Mouse (Mus musculus) forebrain, embryonic 15.5 days (tissue): Measurements from ENCODE around the gene Mmd2. TPM values are rescaled to one million over a fixed set of nuclear protein-coding genes. Genes with fewer than 3 reads are reported as not detected.

Experiments used
- ATAC-seq: fragments of 200-750 bp; cut with Nextera tagmentation; replicated peaks from 2 replicates; pipeline ENCODE4 v1.8.0; 2017; ENCODE audit warnings: mild to moderate bottlenecking, moderate TSS enrichment, moderate library complexity
- H3K27ac ChIP-seq: fragments of 300-500 bp; sonication (generic); replicated peaks from 2 replicates; pipeline ENCODE4 v1.5.1; 2015; ENCODE audit warnings: mild to moderate bottlenecking, inconsistent platforms
- H3K27me3 ChIP-seq: fragments of 300-500 bp; sonication (generic); 2 replicates; pipeline ENCODE4 v1.6.1; 2015; ENCODE audit warnings: inconsistent platforms
- H3K36me3 ChIP-seq: fragments of 300-500 bp; sonication (generic); 2 replicates; pipeline ENCODE4 v1.6.1; 2015; ENCODE audit warnings: mild to moderate bottlenecking, inconsistent platforms
- H3K4me1 ChIP-seq: fragments of 300-500 bp; sonication (generic); 2 replicates; pipeline ENCODE4 v1.6.1; 2015; ENCODE audit warnings: inconsistent platforms
- H3K4me2 ChIP-seq: fragments of 300-500 bp; sonication (generic); replicated peaks from 2 replicates; pipeline ENCODE4 v1.6.1; 2015; ENCODE audit warnings: mild to moderate bottlenecking, inconsistent platforms
- H3K4me3 ChIP-seq: fragments of 300-500 bp; sonication (generic); 2 replicates; pipeline ENCODE4 v1.5.1; 2015; ENCODE audit warnings: mild to moderate bottlenecking, inconsistent platforms
- H3K9ac ChIP-seq: fragments of 300-500 bp; sonication (generic); replicated peaks from 2 replicates; pipeline ENCODE4 v1.6.1; 2015; ENCODE audit warnings: mild to moderate bottlenecking, inconsistent platforms
- H3K9me3 ChIP-seq: fragments of 300-500 bp; sonication (generic); 2 replicates; pipeline ENCODE4 v1.6.1; 2016; ENCODE audit warnings: inconsistent platforms
- WGBS: fragments of 180-500 bp; shearing (Covaris S2); methylation state at CpG from one replicate; pipeline ENCODE4 v1.1.7; 2015; ENCODE audit warnings: mixed read lengths; 5-methylcytosine and 5-hydroxymethylcytosine counted together
- polyA plus RNA-seq: library from polyadenylated mRNA; unstranded; fragments of >200 nt; fragmentation: Nextera tagmentation; extraction: Ambion mirVana; gene quantifications from 2 replicates; pipeline ENCODE4 v1.2.1, GENCODE M21; 2015

Mmd2 gene
- polyA plus RNA-seq, 1 experiment from 2014 or later: 79.9 TPM

DNA sequence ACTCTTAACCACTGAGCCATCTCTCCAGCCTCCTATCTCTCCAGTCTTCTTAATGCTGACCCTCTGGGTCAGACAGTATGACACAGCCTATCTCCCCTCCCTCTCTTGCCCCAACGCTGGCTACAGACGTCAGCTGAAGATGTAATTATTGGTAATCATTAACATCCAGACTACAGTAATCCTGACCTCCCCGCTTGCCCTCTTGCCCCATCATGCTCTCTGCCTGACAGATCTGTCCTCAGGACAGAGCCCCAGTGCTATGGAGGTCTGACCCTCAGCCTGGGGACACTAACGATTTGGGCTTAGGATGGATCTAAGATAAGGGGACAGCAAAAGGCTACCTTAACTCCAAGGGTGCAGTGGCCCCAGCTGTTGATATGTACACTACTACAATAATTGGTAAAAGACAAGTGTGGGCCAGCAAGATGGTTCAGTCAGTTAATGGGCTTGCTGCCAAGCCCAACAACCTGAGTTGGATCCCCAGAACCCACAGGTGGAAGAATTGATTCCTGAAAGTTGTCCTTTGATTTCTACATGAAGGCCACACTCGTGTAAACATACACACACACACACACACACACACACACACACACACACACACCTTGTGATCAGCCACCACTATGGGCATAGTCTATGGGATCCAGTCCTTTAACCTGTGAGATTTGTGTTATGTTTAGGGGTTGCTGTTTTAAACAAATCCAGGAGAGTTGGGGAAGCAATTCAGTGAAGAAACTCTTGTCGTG is 10.8 kb downstream of the Mmd2 start:
- H3K9ac ChIP-seq: no peak overlapping the region
- WGBS: 81% methylated on average over 6 of the region's 6 CpGs
- no peak for ATAC-seq

DNA sequence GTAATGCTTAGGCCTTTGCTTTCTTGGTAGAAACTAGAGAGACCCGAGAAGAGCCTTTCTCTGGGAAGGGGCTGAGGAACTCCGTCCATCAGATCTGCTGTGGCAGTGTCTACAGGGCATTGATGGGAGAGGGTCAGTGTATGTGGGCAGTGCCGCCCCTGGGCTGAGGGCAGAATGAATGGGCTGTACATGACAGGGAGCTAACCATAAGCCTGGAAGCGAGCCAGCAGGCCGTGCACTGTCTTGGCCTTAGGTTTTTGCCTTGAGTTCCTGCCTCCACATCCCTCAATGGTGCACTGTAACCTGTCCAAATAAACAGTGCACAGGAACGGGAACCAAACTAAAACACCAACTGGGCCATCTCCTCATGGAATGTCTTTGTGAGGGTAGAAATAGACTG is 11.9 kb downstream of the Mmd2 start:
- H3K27me3 ChIP-seq: no peaks in the 10 kb centered on the region
- no peak for ATAC-seq
- no peak overlapping the region for H3K4me3 ChIP-seq
- no peaks in the 10 kb centered on the region for H3K9me3 ChIP-seq
- no peak overlapping the region for H3K4me2 ChIP-seq
- WGBS: 83% methylated on average over 6 of the region's 6 CpGs
- H3K36me3 ChIP-seq: no peaks in the 10 kb centered on the region
- peak overlapping the region; percentile 89 for H3K27ac ChIP-seq
- peaks cover 32% of the 10 kb centered on the region for H3K4me1 ChIP-seq
- H3K9ac ChIP-seq: no peak overlapping the region

More for the DNA sequence above, 10.8 kb downstream of the Mmd2 start:
- Histone ChIP-seq H3K9me3 (no peaks in the 10 kb centered on the region), H3K4me1 (peaks cover 42% of the 10 kb centered on the region), H3K27ac (no peak overlapping the region), H3K27me3 (no peaks in the 10 kb centered on the region), H3K36me3 (no peaks in the 10 kb centered on the region), H3K4me2 (no peak overlapping the region), H3K4me3 (no peak overlapping the region)

DNA sequence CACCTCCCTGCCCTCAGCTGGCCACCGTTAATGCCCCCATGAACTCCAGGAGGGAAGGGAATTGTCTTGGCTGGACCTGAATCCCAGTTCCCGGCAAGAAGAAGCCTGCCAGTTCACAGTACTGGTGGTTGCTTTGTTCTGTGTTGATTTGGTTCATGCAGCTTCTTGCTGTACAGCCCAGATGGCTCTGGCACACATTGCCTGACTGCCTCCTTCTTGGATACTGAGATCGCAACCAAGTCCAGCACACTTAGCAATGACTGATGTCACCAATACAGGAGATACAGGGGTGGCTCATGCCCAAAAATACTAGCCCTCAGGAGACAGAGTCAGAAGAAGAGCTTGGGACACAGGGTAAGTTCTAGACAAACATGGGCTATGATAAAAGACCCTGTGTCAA is 12.9 kb downstream of the Mmd2 start:
- Histone ChIP-seq H3K9ac (no peak overlapping the region), H3K4me2 (no peak overlapping the region), H3K27ac (peak overlapping the region; percentile 89), H3K36me3 (no peaks in the 10 kb centered on the region), H3K4me1 (peaks cover 35% of the 10 kb centered on the region), H3K9me3 (no peaks in the 10 kb centered on the region), H3K27me3 (no peaks in the 10 kb centered on the region), H3K4me3 (no peak overlapping the region)
- peak; percentile 82 for ATAC-seq
- 35% methylated on average over 3 of the region's 3 CpGs for WGBS

DNA sequence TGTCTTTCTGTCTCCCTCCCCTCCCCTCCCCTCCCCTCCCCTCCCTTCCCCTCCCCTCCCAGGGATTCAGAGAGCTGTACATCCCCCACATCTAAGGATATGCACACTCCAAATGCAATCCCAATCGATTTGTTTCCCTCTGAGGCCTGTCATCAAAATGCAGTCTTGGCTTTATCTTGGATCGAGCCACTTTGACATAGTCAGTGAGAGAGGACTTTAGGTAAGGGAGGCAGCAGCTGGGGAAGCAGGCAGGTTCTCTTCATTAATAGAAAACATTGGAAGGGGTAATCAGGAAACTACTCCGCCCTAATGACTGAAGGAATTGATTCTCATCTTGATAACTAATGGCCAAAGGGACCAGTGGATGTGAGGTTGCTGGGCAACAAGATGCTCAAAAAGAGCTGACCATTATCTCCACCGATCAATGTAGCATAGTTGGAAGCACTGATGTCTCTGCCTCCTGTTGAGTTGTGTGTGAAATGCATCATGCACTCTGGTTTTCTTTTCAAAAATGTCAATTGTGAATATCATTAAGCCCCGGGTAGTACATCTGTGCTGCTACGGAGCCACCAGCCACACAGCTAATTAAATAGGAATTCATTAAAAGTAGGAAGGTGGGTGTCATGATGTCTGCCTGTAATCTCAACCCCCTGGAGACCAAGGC is 17.5 kb downstream of the Mmd2 start:
- H3K27ac ChIP-seq: peak overlapping the region; percentile 88
- H3K9me3 ChIP-seq: no peaks in the 10 kb centered on the region
- H3K9ac ChIP-seq: no peak overlapping the region
- 34% methylated on average over 6 of the region's 6 CpGs for WGBS
- no peaks in the 10 kb centered on the region for H3K27me3 ChIP-seq
- no peak overlapping the region for H3K4me2 ChIP-seq
- peak; percentile 9; the same call in 1 of the 2 replicates for ATAC-seq
- H3K4me1 ChIP-seq: peaks cover 63% of the 10 kb centered on the region
- no peaks in the 10 kb centered on the region for H3K36me3 ChIP-seq
- H3K4me3 ChIP-seq: no peak overlapping the region

DNA sequence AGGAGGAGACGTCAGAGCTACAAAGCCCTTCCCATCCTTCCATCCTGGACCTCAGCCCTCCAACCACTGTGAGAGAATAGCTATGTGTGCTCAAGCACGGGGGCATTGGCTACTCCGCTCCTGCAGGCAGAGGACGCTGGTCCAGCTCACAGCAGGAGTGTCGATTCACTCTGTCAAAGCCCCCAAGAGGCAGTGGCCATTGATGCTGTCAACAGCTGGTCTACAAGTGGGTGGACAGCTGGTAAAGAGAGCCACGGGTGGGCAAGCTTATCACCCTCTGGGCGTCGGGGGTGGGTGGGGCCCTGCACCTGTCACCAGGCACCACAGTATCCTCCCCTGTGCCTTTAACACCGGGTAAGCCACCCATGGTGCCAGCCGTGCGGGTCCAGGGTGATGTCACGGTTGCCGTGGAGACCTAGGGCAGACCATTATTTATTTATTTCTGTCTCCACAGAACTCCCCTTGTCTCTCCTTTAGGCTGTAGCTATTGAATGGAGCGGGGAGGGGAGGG is 24.9 kb downstream of the Mmd2 start:
- Histone ChIP-seq H3K9me3 (no peaks in the 10 kb centered on the region), H3K4me3 (no peak overlapping the region), H3K4me2 (peak overlapping the region; percentile 33), H3K27ac (peak overlapping the region; percentile 84), H3K4me1 (peaks cover 36% of the 10 kb centered on the region), H3K27me3 (no peaks in the 10 kb centered on the region), H3K36me3 (peaks cover 2% of the 10 kb centered on the region; the same call in 1 of the 2 replicates), H3K9ac (0 out of 2 replicates have a peak overlapping the region, but pooled peaks have one; percentile 15)
- ATAC-seq: peak; percentile 90
- whole genome bisulfite sequencing: 8% methylated on average over 14 of the region's 14 CpGs

DNA sequence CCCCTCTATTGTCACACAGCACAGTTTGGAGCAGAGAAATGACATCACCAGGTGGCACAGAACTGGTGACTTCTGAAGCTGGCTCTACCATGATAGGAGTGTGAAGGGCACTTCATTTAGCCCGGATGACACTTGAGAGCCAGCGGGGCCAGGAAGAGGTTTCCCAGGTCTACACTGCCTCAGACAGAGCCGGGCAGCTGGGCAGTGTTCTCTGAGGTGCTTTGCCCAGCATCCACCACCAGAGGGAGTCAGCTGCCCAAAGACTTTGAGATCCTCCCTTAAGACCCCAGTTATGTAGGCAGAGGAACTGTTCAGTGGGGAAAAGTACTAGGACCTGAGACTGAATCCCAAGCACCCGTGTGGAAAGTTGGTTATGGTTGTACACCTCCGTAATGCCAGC is 27.1 kb downstream of the Mmd2 start:
- Histone ChIP-seq H3K27ac (peak overlapping the region; percentile 1; the same call in 1 of the 2 replicates), H3K4me3 (no peak overlapping the region), H3K4me1 (peaks cover 22% of the 10 kb centered on the region), H3K4me2 (no peak overlapping the region), H3K36me3 (peaks cover 8% of the 10 kb centered on the region; the same call in 1 of the 2 replicates), H3K9me3 (no peaks in the 10 kb centered on the region), H3K27me3 (no peaks in the 10 kb centered on the region), H3K9ac (no peak overlapping the region)
- WGBS: 15% methylated on average over 5 of the region's 5 CpGs
- peak; percentile 51 for ATAC-seq

DNA sequence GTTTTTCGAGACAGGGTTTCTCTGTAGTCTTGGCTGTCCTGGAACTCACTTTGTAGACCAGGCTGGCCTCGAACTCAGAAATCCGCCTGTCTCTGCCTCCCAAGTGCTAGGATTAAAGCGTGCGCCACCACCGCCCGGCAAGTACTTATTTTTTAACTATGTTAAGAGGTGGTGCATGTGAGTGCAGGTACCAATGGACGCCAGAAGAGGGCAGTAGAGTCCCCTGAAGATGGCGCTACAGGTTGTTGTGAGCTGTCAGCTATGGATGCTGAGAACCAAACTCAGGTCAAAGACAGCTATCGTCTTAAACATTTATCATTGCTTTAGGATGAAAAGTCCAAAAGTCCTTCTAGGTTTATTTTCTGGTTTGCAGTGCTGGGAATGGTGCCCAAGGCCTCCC is 30.4 kb downstream of the Mmd2 start:
- no peak for ATAC-seq
- no peak overlapping the region for H3K9ac ChIP-seq
- H3K27me3 ChIP-seq: no peaks in the 10 kb centered on the region
- H3K9me3 ChIP-seq: no peaks in the 10 kb centered on the region
- peaks cover 12% of the 10 kb centered on the region; the same call in 1 of the 2 replicates for H3K36me3 ChIP-seq
- H3K4me3 ChIP-seq: no peak overlapping the region
- H3K27ac ChIP-seq: no peak overlapping the region
- H3K4me1 ChIP-seq: peaks cover 11% of the 10 kb centered on the region
- 93% methylated on average over 10 of the region's 10 CpGs for WGBS
- no peak overlapping the region for H3K4me2 ChIP-seq

DNA sequence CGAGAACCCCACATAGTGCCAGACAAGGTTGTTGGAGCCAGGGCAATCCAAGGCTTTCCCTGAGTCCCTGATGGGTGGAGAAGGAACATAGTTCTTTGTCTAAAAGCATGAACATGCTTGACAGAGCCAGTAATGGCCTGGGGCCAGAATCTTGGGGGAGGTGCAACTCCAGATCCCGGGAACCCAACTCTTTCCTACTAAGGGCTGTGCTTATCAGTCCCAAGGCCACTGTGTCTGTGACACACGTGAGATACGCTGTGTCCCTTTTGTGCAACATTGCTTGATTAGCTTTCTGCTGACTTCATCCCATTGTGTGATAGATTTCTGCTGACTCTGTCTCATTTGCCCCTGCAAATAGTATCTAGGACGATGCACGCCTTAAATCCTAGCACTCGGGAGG is 31.8 kb downstream of the Mmd2 start:
- peak overlapping the region; percentile 53 for H3K27ac ChIP-seq
- H3K9me3 ChIP-seq: no peaks in the 10 kb centered on the region
- H3K4me3 ChIP-seq: no peak overlapping the region
- no peaks in the 10 kb centered on the region for H3K27me3 ChIP-seq
- no peak overlapping the region for H3K9ac ChIP-seq
- no peak for ATAC-seq
- peaks cover 20% of the 10 kb centered on the region for H3K36me3 ChIP-seq
- 71% methylated on average over 7 of the region's 7 CpGs for WGBS
- H3K4me2 ChIP-seq: no peak overlapping the region
- H3K4me1 ChIP-seq: peaks cover 11% of the 10 kb centered on the region

DNA sequence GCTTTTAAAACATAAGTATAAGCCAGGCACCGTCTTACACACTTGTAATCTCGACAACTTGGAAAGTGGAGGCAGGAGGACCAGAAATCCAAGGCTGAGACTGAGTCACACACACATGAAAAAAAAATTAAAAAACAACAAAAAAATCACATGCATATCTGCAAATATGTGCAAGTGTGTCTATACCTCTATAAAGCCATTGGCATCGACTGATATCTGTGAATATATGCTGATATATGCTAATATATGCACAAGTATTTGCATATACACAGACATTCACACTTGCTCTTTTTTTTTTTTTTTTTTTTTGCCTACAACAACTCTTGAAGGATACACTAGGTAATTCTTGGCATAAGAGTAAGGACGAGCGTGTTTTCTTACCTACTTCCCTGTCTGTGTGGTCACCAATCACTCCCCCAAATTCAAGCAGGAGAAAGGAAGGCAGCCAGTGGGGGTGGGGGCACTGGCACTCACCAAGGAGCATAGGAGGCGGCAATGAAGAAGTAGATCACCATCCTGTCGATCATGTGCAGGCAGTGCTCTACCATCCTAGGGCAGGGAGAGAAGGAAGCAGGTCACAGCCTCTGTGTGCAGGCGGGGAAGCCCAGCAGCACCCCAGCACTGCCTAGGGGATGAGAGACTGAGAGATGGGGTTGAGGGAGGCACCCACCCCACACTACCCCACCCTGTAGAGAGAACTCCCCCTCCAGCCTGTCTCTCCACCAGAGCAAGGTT is 34.1 kb downstream of the Mmd2 start:
- Histone ChIP-seq H3K36me3 (peaks cover 21% of the 10 kb centered on the region), H3K9ac (no peak overlapping the region), H3K4me1 (peaks cover 11% of the 10 kb centered on the region), H3K27me3 (no peaks in the 10 kb centered on the region), H3K4me2 (no peak overlapping the region), H3K27ac (peak overlapping the region; percentile 70), H3K9me3 (no peaks in the 10 kb centered on the region), H3K4me3 (no peak overlapping the region)
- WGBS: 46% methylated on average over 8 of the region's 8 CpGs
- peak; percentile 64 for ATAC-seq

DNA sequence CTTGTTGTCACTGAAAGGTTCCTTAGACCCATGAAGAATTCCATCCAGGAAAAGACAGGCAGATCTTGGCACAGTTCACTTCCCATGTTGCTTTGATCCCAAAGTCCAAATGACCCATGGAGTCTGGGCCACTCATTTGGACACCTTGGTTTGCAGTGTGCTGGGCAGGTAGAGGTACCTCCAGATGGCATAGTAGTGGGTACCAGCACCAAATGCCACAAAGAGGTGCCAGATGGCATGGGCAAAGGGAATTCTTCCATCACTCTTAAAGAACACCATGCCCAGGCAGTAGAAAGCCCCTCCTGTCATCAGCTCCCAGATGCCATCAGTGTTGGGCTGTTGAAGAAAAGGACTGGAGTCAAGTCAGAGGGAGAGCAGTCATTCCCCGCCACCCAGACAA is 44.0 kb downstream of the Mmd2 start:
- H3K4me3 ChIP-seq: no peak overlapping the region
- H3K9ac ChIP-seq: no peak overlapping the region
- H3K9me3 ChIP-seq: 0 out of 2 replicates have a peak, but pooled peaks cover 3% of the 10 kb centered on the region
- WGBS: 93% methylated on average over 1 of the region's 1 CpGs
- no peak overlapping the region for H3K4me2 ChIP-seq
- no peak overlapping the region for H3K27ac ChIP-seq
- no peaks in the 10 kb centered on the region for H3K27me3 ChIP-seq
- no peak for ATAC-seq
- H3K36me3 ChIP-seq: peaks cover 57% of the 10 kb centered on the region
- no peaks in the 10 kb centered on the region for H3K4me1 ChIP-seq

DNA sequence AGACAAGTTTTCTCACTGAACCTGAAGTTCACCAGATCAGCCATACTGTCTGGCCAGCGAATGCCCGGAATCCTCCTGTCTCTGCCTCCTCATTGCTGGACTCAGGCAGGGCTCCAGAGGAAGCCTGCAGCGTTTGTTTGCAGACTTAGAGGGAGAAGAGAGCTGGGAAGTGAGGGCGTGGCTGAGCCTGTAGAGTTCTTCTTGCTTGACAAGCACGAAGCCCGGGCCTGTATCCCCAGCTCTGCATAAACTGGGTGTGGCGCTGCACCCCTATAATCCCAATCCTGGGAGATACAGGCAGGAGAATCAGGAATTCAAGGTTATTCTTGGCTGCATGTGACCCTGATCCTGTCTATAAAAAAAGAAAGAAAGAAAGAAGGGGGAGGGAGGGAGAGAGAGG is 48.3 kb downstream of the Mmd2 start:
- Histone ChIP-seq H3K27me3 (no peaks in the 10 kb centered on the region), H3K27ac (no peak overlapping the region), H3K9me3 (no peaks in the 10 kb centered on the region), H3K4me2 (no peak overlapping the region), H3K4me1 (no peaks in the 10 kb centered on the region), H3K36me3 (peaks cover 20% of the 10 kb centered on the region), H3K4me3 (no peak overlapping the region), H3K9ac (no peak overlapping the region)
- ATAC-seq: no peak
- 62% methylated on average over 7 of the region's 7 CpGs for WGBS
